Mouse (Mus musculus) myocyte (in vitro differentiated cells): Measurements from ENCODE around the gene Gmfg. TPM values are rescaled to one million over a fixed set of nuclear protein-coding genes. Genes with fewer than 3 reads are reported as not detected.

Experiments
- H3K27me3 ChIP-seq: one replicate; pipeline ENCODE4 v1.6.1; 2011; ENCODE audit not compliant: control insufficient read depth, insufficient read depth, insufficient read length
- H3K36me3 ChIP-seq: one replicate; pipeline ENCODE4 v1.6.1; 2011; ENCODE audit not compliant: control insufficient read depth, insufficient read depth
- H3K4me2 ChIP-seq: one replicate; pipeline ENCODE4 v1.6.1; 2011; ENCODE audit warnings: low read depth, control low read depth
- H3K4me3 ChIP-seq: one replicate; pipeline ENCODE4 v1.5.1; 2011; ENCODE audit warnings: mild to moderate bottlenecking, control low read depth, moderate library complexity
- H3K79me2 ChIP-seq: one replicate; pipeline ENCODE4 v1.6.1; 2011; ENCODE audit not compliant: control insufficient read depth, insufficient read depth
- H3ac ChIP-seq: one replicate; pipeline ENCODE4 v1.6.1; 2011; ENCODE audit not compliant: control insufficient read depth, insufficient read length
- CEBPB ChIP-seq: IDR thresholded peaks from 2 replicates; pipeline ENCODE4 v1.6.1; 2011; ENCODE audit warnings: mild to moderate bottlenecking, moderate library complexity; ENCODE audit not compliant: poor library complexity, insufficient read depth, severe bottlenecking
- E2F4 ChIP-seq: IDR thresholded peaks from one replicate; pipeline ENCODE4 v1.6.1; 2011; ENCODE audit warnings: mild to moderate bottlenecking, control low read depth, moderate library complexity; ENCODE audit not compliant: insufficient read depth
- MAX ChIP-seq: IDR thresholded peaks from one replicate; pipeline ENCODE4 v1.6.1; 2011; ENCODE audit warnings: low read depth, mild to moderate bottlenecking, control low read depth
- MYOD1 ChIP-seq, 3 experiments: IDR thresholded peaks; one replicate each; pipeline ENCODE4 v1.6.1; 2011; ENCODE audit warnings: control low read depth in 2 of 3, low read depth in 2 of 3, mild to moderate bottlenecking in 2 of 3, moderate library complexity in 1 of 3; ENCODE audit not compliant: insufficient read length in 2 of 3, control insufficient read depth in 1 of 3
- MYOG ChIP-seq, 3 experiments: IDR thresholded peaks; one replicate each; pipeline ENCODE4 v1.6.1; 2011; ENCODE audit warnings: control low read depth in 2 of 3, low read depth in 2 of 3, mild to moderate bottlenecking in 2 of 3; ENCODE audit not compliant: insufficient read length in 2 of 3, control insufficient read depth in 1 of 3, insufficient read depth in 1 of 3
- POLR2A ChIP-seq: IDR thresholded peaks from one replicate; pipeline ENCODE4 v1.6.1; 2011; ENCODE audit warnings: low read depth, mild to moderate bottlenecking, control low read depth, moderate library complexity; ENCODE audit not compliant: insufficient read length
- POLR2AphosphoS2 ChIP-seq: IDR thresholded peaks from one replicate; pipeline ENCODE4 v1.6.1; 2011; ENCODE audit warnings: low read depth, control low read depth; ENCODE audit not compliant: insufficient read length
- REST ChIP-seq: IDR thresholded peaks from one replicate; pipeline ENCODE4 v1.6.1; 2011; ENCODE audit warnings: mild to moderate bottlenecking, control low read depth, moderate library complexity; ENCODE audit not compliant: insufficient read depth, insufficient read length
- SRF ChIP-seq: IDR thresholded peaks from one replicate; pipeline ENCODE4 v1.6.1; 2011; ENCODE audit warnings: low read depth; ENCODE audit not compliant: control insufficient read depth, insufficient read length
- TCF12 ChIP-seq: IDR thresholded peaks from one replicate; pipeline ENCODE4 v1.6.1; 2011; ENCODE audit warnings: mild to moderate bottlenecking, control low read depth; ENCODE audit not compliant: poor library complexity, insufficient read depth, severe bottlenecking
- TCF3 ChIP-seq: IDR thresholded peaks from one replicate; pipeline ENCODE4 v1.6.1; 2011; ENCODE audit warnings: low read depth, control low read depth; ENCODE audit not compliant: insufficient read length
- USF1 ChIP-seq: IDR thresholded peaks from one replicate; pipeline ENCODE4 v1.6.1; 2011; ENCODE audit warnings: low read depth, mild to moderate bottlenecking, control low read depth, moderate library complexity
- polyA plus RNA-seq: library from polyadenylated mRNA; unstranded; fragments of >200 nt; fragmentation: generic; extraction: Trizol; gene quantifications from one replicate; pipeline ENCODE4 v1.2.1, GENCODE M21; 2012; ENCODE audit warnings: missing spikeins

Gene Gmfg
- polyA plus RNA-seq = not detected

GRCm38 (mm10) chr7:28436932-28437570, at the start of gene Gmfg:
Gene Gmfg, plus strand, starts transcription at chr7:28437447.
- Histone ChIP-seq H3K79me2 (peaks cover 33% of the 10 kb centered on the region), H3ac (peak within 1 kb of the TSS; percentile 59), H3K4me3 (peak within 1 kb of the TSS; percentile 43), H3K36me3 (peaks cover 8% of the 10 kb centered on the region), H3K4me2 (peak within 1 kb of the TSS; percentile 92), H3K27me3 (no peaks in the 10 kb centered on the region)
- TF ChIP-seq USF1 (no peak), CEBPB (no peak), MYOG (IDR thresholded peaks at IDR 0.05; ENCODE audit: control insufficient read depth in 1 of 3, insufficient read depth in 1 of 3, insufficient read length in 2 of 3, low read depth in 2 of 3) (no peak), POLR2A (peak; percentile 5)

- no peaks in the 10 kb centered on the region for H3K27me3 ChIP-seq
- peaks cover 3% of the 10 kb centered on the region for H3K36me3 ChIP-seq
- TF ChIP-seq TCF3 (no peak), MYOG (IDR thresholded peaks at IDR 0.05; ENCODE audit: control insufficient read depth in 1 of 3, insufficient read depth in 1 of 3, insufficient read length in 2 of 3, low read depth in 2 of 3) (no peak), POLR2AphosphoS2 (no peak), REST (no peak), E2F4 (no peak), SRF (no peak), POLR2A (no peak), CEBPB (no peak), TCF12 (no peak), MYOD1 (IDR thresholded peaks at IDR 0.05; ENCODE audit: control insufficient read depth in 1 of 3, insufficient read length in 2 of 3, low read depth in 2 of 3) (no peak), USF1 (no peak), MAX (no peak)
- H3K79me2 ChIP-seq = peaks cover 21% of the 10 kb centered on the region
- no peak overlapping the region for H3K4me3 ChIP-seq
- H3ac ChIP-seq = no peak overlapping the region
- H3K4me2 ChIP-seq = no peak overlapping the region
Observed at GRCm38 (mm10) chr7:28390331-28390730, 46.9 kb upstream of the Gmfg start.

- no peak for TF ChIP-seq USF1
- no peak for TF ChIP-seq REST
- TF ChIP-seq E2F4 = peak; percentile 48
- TF ChIP-seq TCF3 = no peak
- peak; percentile 94 for TF ChIP-seq POLR2AphosphoS2
- no peak for TF ChIP-seq MYOG (IDR thresholded peaks at IDR 0.05; ENCODE audit: control insufficient read depth in 1 of 3, insufficient read depth in 1 of 3, insufficient read length in 2 of 3, low read depth in 2 of 3)
- TF ChIP-seq POLR2A = peak; percentile 94
- Histone ChIP-seq H3K4me3 (peak within 1 kb of the TSS; percentile 45), H3K79me2 (peaks cover 21% of the 10 kb centered on the region), H3K4me2 (peak within 1 kb of the TSS; percentile 89), H3K36me3 (peaks cover 12% of the 10 kb centered on the region), H3ac (peak within 1 kb of the TSS; percentile 45), H3K27me3 (no peaks in the 10 kb centered on the region)
Observed at GRCm38 (mm10) chr7:28392429-28393271, 44.6 kb upstream of the Gmfg start, which contains the start of the genes Med29 and Paf1. Gene Med29, minus strand, starts transcription at chr7:28392708. Gene Paf1, plus strand, starts transcription at chr7:28392951.

GRCm38 (mm10) chr7:28393272-28393951, 43.8 kb upstream of the Gmfg start:
- Histone ChIP-seq H3K4me3 (peak overlapping the region; percentile 45), H3K4me2 (peak overlapping the region; percentile 89), H3K36me3 (peaks cover 19% of the 10 kb centered on the region), H3K27me3 (no peaks in the 10 kb centered on the region), H3K79me2 (peaks cover 21% of the 10 kb centered on the region), H3ac (peak overlapping the region; percentile 45)
- TF ChIP-seq MAX = no peak
- no peak for TF ChIP-seq POLR2AphosphoS2
- TF ChIP-seq CEBPB = no peak
- no peak for TF ChIP-seq MYOD1 (IDR thresholded peaks at IDR 0.05; ENCODE audit: control insufficient read depth in 1 of 3, insufficient read length in 2 of 3, low read depth in 2 of 3)
- no peak for TF ChIP-seq TCF3
- no peak for TF ChIP-seq TCF12
- TF ChIP-seq USF1 = no peak
- TF ChIP-seq MYOG (IDR thresholded peaks at IDR 0.05; ENCODE audit: control insufficient read depth in 1 of 3, insufficient read depth in 1 of 3, insufficient read length in 2 of 3, low read depth in 2 of 3) = no peak
- no peak for TF ChIP-seq E2F4
- TF ChIP-seq SRF = no peak
- TF ChIP-seq REST = no peak
- TF ChIP-seq POLR2A = no peak
